Mouse (Mus musculus): ENCODE results near the gene BC029722.
A peak's percentile ranks its signal among the peaks of the same experiment; 100 is the strongest.

Gene BC029722

GRCm38 (mm10) chr2:155779066-155779465 lies 40.2 kb downstream of the BC029722 start:
- DNase-seq (ENCODE audit: low spot score), result no peak

DNA sequence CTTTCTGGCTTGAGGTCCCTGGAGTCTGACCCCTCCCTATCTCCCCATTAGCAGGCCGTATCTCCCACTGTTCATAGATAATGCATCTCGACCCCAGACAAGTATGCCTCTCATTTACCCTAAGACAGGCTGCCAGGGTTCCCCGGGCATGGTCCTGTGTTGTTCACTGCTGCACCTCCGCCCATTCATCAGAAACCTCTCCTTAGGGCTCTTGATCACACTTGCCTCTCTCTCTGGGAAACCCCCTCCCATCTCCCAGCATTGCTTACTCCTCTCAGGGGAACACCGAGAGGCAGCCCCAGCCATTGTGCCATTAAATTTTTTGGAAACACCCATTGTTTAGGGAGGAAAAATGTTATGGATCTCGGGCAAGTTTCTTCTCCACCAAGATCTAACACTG lies 41.2 kb downstream of the BC029722 start:
- no peak for DNase-seq (ENCODE audit: low spot score)

DNA sequence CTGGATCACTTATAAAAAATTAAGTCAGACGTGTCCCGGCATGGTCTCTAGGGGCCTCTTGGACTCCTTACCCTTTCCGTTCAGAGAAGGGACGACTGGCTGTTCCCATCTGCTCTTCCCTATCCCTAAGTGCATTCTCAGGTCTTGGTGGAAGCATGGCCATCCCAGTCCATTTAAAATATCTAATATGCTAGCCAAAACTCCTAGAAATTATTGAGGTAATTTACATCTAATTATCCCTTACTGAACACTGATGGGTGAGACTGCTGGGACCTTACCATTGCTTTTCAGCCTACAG lies 41.6 kb downstream of the BC029722 start:
- no peak for DNase-seq (ENCODE audit: low spot score)

DNA sequence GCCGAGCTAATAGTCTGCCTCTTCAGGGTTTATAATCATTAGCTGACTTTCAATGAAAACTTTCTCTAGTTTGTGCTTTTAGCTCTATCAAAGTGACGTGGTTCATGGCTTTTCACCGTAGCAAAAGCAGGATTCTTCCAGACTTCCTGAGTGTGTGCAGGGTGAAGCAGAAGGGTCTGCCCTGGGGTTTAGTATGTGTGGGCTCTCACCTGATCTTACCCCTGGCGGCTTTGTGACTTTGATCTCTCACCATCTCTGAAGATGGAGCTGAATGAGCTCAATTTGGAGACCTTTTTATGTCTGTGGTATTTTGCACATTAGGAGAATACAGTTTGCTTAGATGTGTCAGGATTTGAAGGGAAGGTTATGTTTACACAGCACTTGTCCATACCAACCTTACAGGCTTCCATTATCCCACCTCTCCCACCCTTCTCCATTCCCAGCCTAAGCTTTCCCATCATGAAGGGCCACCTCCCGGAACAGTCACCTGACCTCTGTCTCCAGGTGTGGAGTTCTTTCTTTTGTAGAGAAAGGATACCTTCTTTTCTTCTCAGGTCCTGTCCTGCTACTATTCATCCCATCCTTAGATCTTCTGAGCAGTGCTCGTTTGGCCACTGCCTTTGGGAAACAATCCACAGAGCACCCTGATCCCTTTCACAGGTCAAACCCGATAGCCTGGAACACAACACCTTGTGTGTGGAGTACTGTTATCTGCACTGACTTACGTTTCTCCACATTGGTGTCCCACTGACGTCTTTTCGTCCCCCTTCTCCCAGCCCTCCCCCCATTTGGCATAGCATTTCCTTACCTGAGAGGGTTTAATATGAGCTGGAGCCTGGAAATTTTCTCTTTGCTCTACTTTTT lies 42.2 kb downstream of the BC029722 start:
- no peak for DNase-seq (ENCODE audit: low spot score)

DNA sequence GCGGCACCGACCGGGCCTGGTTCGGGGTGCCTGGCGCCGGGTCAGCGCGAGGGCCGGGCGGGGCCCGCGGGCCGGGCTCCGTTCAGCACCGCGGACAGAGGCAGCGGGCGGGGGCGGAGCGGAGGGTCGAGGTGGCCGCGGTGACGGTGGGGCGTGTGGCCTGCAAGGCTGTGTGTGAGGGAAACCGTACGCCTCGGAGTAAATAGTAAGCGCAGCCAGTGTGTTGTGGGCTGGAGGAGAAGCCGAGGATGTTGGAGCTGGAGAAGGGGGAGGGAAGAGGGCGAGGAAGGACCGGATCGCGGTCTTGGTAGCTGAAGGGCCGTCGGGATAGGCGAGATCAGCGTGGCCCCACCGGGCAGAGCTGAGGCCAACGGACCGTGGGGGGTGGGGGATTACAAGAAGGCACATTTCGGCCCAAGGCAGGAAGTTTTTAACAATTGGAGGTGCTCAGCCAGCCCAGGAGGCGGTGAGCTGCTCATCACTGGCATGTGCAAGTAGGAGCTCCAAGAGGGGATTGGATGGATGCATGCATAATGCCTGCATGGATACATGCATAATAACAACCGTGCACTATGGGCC lies 43.5 kb downstream of the BC029722 start:
- DNase-seq (ENCODE audit: low spot score), result peak; percentile 69

GRCm38 (mm10) chr2:155774927-155775684 lies 44.1 kb downstream of the BC029722 start, which contains the start of gene Mmp24:
TSS of gene Mmp24 (plus strand) at chr2:155775342.
- no peak for DNase-seq (ENCODE audit: low spot score)

GRCm38 (mm10) chr2:155774261-155774926 lies 44.8 kb downstream of the BC029722 start:
- DNase-seq (ENCODE audit: low spot score), result no peak

GRCm38 (mm10) chr2:155773664-155774063 lies 45.6 kb downstream of the BC029722 start:
- no peak for DNase-seq (ENCODE audit: low spot score)

Data from testis, postnatal 14 days (tissue).